Mouse (Mus musculus) midbrain, embryonic 15.5 days (tissue): Measurements from ENCODE around the gene Tbc1d2b. TPM values are rescaled to one million over a fixed set of nuclear protein-coding genes. Genes with fewer than 3 reads are reported as not detected.
A peak's percentile ranks its signal among the peaks of the same experiment; 100 is the strongest.

Experiments
- ATAC-seq: fragments of 200-750 bp; cut with Nextera tagmentation; replicated peaks from 2 replicates; pipeline ENCODE4 v1.8.0; 2017; ENCODE audit warnings: moderate TSS enrichment
- H3K27ac ChIP-seq: fragments of 300-500 bp; sonication (generic); 2 replicates; pipeline ENCODE4 v1.5.1; 2015; ENCODE audit warnings: mild to moderate bottlenecking, inconsistent platforms
- H3K27me3 ChIP-seq: fragments of 300-500 bp; sonication (generic); replicated peaks from 2 replicates; pipeline ENCODE4 v1.6.1; 2015; ENCODE audit warnings: inconsistent platforms
- H3K36me3 ChIP-seq: fragments of 300-500 bp; sonication (generic); replicated peaks from 2 replicates; pipeline ENCODE4 v1.6.1; 2015; ENCODE audit warnings: inconsistent platforms
- H3K4me1 ChIP-seq: fragments of 300-500 bp; sonication (generic); 2 replicates; pipeline ENCODE4 v1.6.1; 2015; ENCODE audit warnings: inconsistent platforms
- H3K4me2 ChIP-seq: fragments of 300-500 bp; sonication (generic); 2 replicates; pipeline ENCODE4 v1.6.1; 2015; ENCODE audit warnings: inconsistent platforms, mild to moderate bottlenecking, moderate library complexity
- H3K4me3 ChIP-seq: fragments of 300-500 bp; sonication (generic); 2 replicates; pipeline ENCODE4 v1.5.1; 2015; ENCODE audit warnings: mild to moderate bottlenecking, inconsistent platforms
- H3K9ac ChIP-seq: fragments of 300-500 bp; sonication (generic); 2 replicates; pipeline ENCODE4 v1.6.1; 2015; ENCODE audit warnings: mild to moderate bottlenecking, inconsistent platforms
- H3K9me3 ChIP-seq: fragments of 300-500 bp; sonication (generic); 2 replicates; pipeline ENCODE4 v1.6.1; 2016; ENCODE audit warnings: inconsistent platforms
- WGBS: fragments of 180-500 bp; shearing (Covaris S2); methylation state at CpG from one replicate; pipeline ENCODE4 v1.1.7; 2015; ENCODE audit warnings: mixed read lengths; 5-methylcytosine and 5-hydroxymethylcytosine counted together
- polyA plus RNA-seq: library from polyadenylated mRNA; unstranded; fragments of >200 nt; fragmentation: Nextera tagmentation; extraction: Ambion mirVana; gene quantifications from 2 replicates; pipeline ENCODE4 v1.2.1, GENCODE M21; 2015

Tbc1d2b gene
- polyA plus RNA-seq, 1 experiment from 2014 or later, result 7.6 TPM

DNA sequence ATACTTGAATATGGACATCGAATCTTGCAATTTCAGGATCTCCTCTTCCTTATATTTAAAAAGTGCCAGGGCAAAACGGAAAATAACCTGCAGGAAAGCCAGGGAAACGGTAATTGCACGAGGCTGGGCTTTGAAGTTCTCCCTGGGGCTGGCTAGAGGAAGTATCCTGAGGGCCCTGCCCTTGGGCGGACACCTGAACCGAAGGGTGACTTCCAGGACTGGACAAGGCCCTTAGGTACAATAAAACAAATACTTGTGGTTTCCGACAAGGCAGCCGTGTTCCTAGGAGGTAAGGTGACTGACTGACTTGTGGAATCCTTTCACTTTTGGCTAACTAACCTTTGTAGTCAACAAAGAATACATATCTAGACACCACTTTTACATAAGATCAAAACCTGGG is 62.8 kb downstream of the Tbc1d2b start:
- no peaks in the 10 kb centered on the region for H3K4me1 ChIP-seq
- no peak overlapping the region for H3K4me3 ChIP-seq
- H3K36me3 ChIP-seq, result no peaks in the 10 kb centered on the region
- H3K9ac ChIP-seq, result no peak overlapping the region
- no peak overlapping the region for H3K4me2 ChIP-seq
- no peaks in the 10 kb centered on the region for H3K9me3 ChIP-seq
- WGBS, result 86% methylated on average over 8 of the region's 8 CpGs
- H3K27ac ChIP-seq, result no peak overlapping the region
- ATAC-seq, result no peak
- H3K27me3 ChIP-seq, result no peaks in the 10 kb centered on the region

DNA sequence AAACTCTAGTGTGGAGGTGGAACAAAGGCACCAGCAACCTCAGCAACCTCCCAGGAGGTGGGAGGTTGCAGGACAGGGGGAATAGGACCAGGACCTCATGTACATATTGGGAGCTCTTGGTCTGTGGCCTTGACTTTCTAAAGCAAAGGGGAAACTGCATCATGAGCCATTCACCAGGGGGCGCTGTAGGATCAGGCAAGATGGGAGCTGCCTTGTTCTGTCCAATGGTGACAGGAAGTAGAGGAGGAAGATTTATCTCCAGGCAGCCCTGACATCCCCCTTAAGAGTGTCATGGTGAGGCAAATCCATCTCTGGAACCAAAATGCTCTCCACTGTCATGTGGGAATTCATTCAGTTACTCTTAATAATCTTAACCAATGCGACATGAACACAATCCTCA is 64.1 kb downstream of the Tbc1d2b start:
- no peak overlapping the region for H3K9ac ChIP-seq
- no peaks in the 10 kb centered on the region for H3K27me3 ChIP-seq
- H3K36me3 ChIP-seq, result no peaks in the 10 kb centered on the region
- 43% methylated on average over 2 of the region's 2 CpGs for WGBS
- no peak overlapping the region for H3K4me3 ChIP-seq
- no peaks in the 10 kb centered on the region for H3K9me3 ChIP-seq
- no peak overlapping the region for H3K27ac ChIP-seq
- peak; percentile 63 for ATAC-seq
- H3K4me2 ChIP-seq, result no peak overlapping the region
- H3K4me1 ChIP-seq, result no peaks in the 10 kb centered on the region

DNA sequence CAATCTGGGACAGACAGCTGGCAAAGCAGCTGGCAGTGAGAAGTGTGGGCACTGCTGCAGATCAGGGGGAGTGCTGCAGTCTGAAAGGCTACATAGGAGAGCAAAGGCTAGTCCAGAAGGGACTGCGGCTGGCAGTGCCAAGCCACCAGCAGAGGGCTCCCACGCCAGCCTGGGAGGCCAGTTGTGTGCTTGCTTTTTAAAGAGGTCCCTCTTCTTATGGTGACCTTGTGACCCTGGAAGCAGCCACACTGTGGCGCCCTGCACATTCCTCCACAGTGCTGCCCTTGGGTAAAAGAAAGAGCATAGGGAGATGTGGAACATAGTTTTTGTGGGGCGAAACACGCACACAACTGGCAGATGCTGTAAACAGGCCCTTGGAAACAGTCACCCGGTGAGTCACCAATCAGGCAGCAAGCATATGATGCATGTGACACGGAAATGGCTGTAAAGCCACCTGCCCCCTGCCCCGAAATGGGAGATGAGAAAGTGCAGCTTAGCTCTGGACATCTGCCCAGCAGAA is 66.1 kb downstream of the Tbc1d2b start:
- H3K4me3 ChIP-seq, result no peak overlapping the region
- no peaks in the 10 kb centered on the region for H3K9me3 ChIP-seq
- peaks cover 3% of the 10 kb centered on the region; the same call in 1 of the 2 replicates for H3K36me3 ChIP-seq
- H3K27me3 ChIP-seq, result no peaks in the 10 kb centered on the region
- no peak overlapping the region for H3K27ac ChIP-seq
- H3K4me1 ChIP-seq, result no peaks in the 10 kb centered on the region
- WGBS, result 64% methylated on average over 8 of the region's 8 CpGs
- no peak overlapping the region for H3K9ac ChIP-seq
- H3K4me2 ChIP-seq, result no peak overlapping the region
- no peak for ATAC-seq

DNA sequence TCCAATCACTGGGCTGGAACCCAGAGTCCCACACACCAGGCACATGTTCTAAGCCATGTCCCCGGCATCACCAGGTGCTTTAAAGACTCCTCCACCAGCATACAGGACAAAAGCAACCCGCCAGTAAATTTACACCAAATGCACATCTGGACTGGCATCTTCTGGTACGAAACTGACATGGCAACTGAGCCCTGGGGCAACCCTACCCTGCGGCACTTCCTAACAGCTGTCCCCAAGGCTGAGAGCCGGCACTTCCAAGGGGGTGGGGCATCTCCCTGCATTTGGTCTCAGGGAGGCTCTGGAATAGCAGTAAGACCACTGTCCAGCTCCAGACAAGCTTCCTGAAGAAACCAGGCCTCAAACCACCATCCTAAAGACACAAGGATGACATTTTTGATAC is 67.4 kb downstream of the Tbc1d2b start:
- H3K27me3 ChIP-seq, result no peaks in the 10 kb centered on the region
- H3K9me3 ChIP-seq, result no peaks in the 10 kb centered on the region
- no peak overlapping the region for H3K27ac ChIP-seq
- H3K4me1 ChIP-seq, result no peaks in the 10 kb centered on the region
- no peak overlapping the region for H3K4me3 ChIP-seq
- 85% methylated on average over 5 of the region's 5 CpGs for WGBS
- H3K4me2 ChIP-seq, result no peak overlapping the region
- H3K36me3 ChIP-seq, result peaks cover 3% of the 10 kb centered on the region; the same call in 1 of the 2 replicates
- no peak overlapping the region for H3K9ac ChIP-seq
- no peak for ATAC-seq

DNA sequence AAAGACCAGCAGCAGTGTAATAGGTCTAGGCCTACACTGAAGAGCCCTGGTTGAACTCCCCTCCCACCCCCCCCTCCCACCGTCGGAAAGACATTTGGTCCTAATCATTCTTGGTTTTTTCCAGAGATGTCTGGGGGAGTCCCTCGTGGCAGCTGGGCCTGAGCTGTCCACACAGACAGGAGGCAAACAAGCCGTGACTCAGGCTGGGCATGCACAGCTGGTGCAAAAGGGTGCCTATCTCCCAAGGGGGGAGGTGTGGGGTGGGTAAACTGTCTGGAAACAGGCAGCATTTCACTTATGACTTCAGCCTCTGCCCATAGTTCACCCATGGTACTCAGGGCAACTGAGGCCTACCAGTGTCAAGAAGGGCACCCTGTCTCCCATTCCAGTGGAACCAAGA is 69.1 kb downstream of the Tbc1d2b start:
- no peak for ATAC-seq
- H3K27me3 ChIP-seq, result no peaks in the 10 kb centered on the region
- no peak overlapping the region for H3K4me2 ChIP-seq
- no peak overlapping the region for H3K9ac ChIP-seq
- H3K4me1 ChIP-seq, result no peaks in the 10 kb centered on the region
- H3K36me3 ChIP-seq, result peaks cover 3% of the 10 kb centered on the region; the same call in 1 of the 2 replicates
- no peak overlapping the region for H3K4me3 ChIP-seq
- WGBS, result 63% methylated on average over 4 of the region's 4 CpGs
- H3K9me3 ChIP-seq, result no peaks in the 10 kb centered on the region
- no peak overlapping the region for H3K27ac ChIP-seq

DNA sequence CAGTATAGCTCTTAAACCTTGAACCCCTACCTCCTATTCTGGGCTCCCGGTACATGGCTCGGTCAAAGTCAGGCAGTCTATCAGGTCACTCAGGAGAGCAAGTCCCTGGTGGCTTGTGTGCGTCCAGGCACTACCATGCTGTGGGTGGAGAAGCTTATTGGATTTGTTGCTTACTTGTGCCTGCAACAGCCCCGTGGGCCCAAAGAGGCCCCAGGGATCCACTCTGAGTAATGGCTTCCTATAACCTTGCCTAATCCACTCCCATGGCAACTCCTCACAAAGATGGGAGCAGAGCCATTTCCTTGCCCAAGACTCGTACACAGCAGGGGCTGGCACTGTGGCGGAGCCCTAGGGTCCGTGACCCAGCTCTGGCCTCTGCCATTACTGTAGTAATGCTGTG is 69.5 kb downstream of the Tbc1d2b start:
- no peak for ATAC-seq
- H3K27ac ChIP-seq, result no peak overlapping the region
- no peaks in the 10 kb centered on the region for H3K27me3 ChIP-seq
- no peak overlapping the region for H3K4me2 ChIP-seq
- no peaks in the 10 kb centered on the region for H3K4me1 ChIP-seq
- H3K36me3 ChIP-seq, result peaks cover 3% of the 10 kb centered on the region; the same call in 1 of the 2 replicates
- H3K9ac ChIP-seq, result no peak overlapping the region
- H3K9me3 ChIP-seq, result no peaks in the 10 kb centered on the region
- WGBS, result 84% methylated on average over 7 of the region's 7 CpGs
- H3K4me3 ChIP-seq, result no peak overlapping the region

DNA sequence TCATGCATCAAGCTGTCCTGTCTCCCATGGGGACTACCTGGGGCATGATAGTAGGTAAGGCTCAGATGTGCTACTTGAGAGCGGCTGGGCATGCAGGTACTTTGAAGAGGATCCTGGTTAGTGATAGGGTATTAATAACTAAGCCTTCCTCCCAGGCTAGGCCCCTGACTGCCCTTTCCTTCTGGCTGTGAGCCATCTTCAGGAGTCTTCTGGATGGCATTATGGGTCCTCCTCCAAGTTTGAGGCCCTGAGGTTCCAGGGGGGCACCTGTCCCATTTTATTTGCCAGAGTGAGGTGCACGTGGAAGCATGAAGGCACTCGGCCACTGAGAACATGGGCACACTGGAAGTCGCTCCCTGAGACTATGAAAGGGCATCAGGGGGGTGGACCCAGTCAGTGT is 70.1 kb downstream of the Tbc1d2b start:
- Histone ChIP-seq H3K9me3 (no peaks in the 10 kb centered on the region), H3K27ac (no peak overlapping the region), H3K4me2 (no peak overlapping the region), H3K4me1 (no peaks in the 10 kb centered on the region), H3K9ac (no peak overlapping the region), H3K4me3 (no peak overlapping the region), H3K36me3 (peaks cover 3% of the 10 kb centered on the region; the same call in 1 of the 2 replicates), H3K27me3 (no peaks in the 10 kb centered on the region)
- WGBS, result 96% methylated on average over 4 of the region's 4 CpGs
- no peak for ATAC-seq

DNA sequence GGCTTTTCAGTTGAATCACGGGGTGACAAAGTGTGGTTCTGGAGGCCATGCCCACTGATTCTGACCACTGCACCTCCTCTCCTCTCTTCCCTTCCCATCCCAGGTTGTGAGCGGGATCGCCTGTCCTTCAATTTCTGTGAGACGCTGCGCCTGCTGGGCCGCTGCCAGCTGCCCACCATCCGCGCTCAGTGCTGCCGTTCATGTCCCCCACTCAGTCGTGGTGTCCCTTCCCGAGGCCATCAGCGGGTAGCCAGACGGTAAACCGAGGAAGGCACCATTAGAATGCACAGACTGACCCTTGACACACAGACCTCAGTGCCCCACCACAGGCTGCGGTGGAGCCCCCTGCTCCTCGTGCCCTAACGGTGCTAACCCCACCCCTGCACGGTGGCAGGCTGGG is 71.0 kb downstream of the Tbc1d2b start:
- Histone ChIP-seq H3K4me1 (no peaks in the 10 kb centered on the region), H3K27ac (no peak overlapping the region), H3K36me3 (peaks cover 3% of the 10 kb centered on the region; the same call in 1 of the 2 replicates), H3K27me3 (no peaks in the 10 kb centered on the region), H3K9me3 (no peaks in the 10 kb centered on the region), H3K9ac (no peak overlapping the region), H3K4me3 (no peak overlapping the region), H3K4me2 (no peak overlapping the region)
- WGBS, result 95% methylated on average over 18 of the region's 18 CpGs
- no peak for ATAC-seq

DNA sequence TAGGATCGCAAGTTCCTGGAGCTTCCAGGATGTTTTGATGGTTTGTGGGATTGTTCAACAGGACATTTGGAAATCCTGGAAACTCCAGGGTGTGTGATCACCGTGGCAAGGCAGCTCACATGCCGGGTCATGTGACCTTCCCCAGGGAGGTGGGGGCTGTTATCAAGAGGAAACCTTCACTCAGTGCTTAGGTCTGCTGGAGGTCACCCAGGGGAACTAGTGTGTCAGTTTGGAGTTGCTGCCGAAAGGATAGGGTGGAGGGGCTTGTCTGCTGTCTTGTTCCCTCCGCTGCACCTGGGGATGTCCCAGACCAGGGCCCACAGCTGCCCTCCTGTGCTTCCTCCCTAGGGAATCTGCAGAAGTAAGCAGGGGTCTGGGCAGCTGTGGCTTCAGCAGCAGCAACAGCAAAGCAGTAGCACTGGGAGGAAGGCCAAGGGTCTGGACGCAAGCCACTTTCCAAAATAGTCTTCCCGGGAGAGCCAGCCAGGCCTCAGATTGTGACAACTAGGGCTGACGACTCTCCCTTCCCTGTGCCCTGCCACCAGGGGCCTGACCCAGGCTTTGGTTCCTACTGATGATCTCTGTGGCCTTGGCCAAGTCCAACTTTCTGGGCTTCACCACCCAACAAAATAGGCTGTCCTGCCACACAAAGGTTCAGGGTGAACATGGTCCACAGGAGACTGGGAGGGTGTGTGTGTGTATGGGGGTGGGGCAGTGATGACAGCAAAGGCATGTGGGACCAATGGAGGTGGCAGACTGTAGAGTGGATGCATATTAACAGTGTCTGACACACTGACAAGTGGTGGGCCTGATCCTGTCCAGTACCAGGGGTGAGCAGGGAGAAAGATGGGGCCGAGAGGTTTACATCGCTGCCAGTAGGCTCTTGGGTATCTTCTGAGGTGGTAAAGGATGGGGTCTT is 71.8 kb downstream of the Tbc1d2b start:
- no peak for ATAC-seq
- no peak overlapping the region for H3K9ac ChIP-seq
- H3K27me3 ChIP-seq, result no peaks in the 10 kb centered on the region
- no peak overlapping the region for H3K4me3 ChIP-seq
- no peak overlapping the region for H3K27ac ChIP-seq
- H3K4me1 ChIP-seq, result no peaks in the 10 kb centered on the region
- peaks cover 3% of the 10 kb centered on the region for H3K36me3 ChIP-seq
- no peaks in the 10 kb centered on the region for H3K9me3 ChIP-seq
- no peak overlapping the region for H3K4me2 ChIP-seq
- WGBS, result 81% methylated on average over 10 of the region's 10 CpGs

DNA sequence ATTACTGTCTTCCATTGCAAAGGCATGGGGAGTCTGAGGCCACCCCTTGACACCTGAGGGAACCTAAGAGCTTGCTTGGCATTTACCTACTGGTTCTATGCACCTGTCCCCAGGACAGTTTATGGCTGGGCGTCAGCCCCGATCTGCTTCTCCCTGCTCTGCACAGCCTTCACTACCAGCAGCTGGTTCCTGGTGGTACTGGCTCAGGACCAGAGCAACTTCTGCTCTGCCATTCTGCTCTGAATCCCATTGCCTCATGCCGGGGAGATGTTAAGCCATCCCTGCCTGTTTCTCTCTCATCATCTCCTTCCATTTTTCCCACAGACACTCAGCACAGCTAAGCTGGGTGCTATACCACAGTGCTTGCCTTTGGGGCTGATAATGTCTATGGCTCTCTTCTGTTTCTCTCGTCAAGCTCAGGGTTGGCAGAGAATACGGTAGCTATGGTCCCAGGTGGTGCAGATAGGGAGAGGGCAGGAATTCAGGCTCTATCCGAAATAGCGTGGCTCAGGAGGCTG is 72.7 kb downstream of the Tbc1d2b start:
- no peak for ATAC-seq
- WGBS, result 92% methylated on average over 7 of the region's 7 CpGs
- H3K9ac ChIP-seq, result no peak overlapping the region
- no peaks in the 10 kb centered on the region for H3K4me1 ChIP-seq
- H3K4me3 ChIP-seq, result no peak overlapping the region
- H3K27ac ChIP-seq, result no peak overlapping the region
- H3K9me3 ChIP-seq, result no peaks in the 10 kb centered on the region
- H3K4me2 ChIP-seq, result no peak overlapping the region
- no peaks in the 10 kb centered on the region for H3K27me3 ChIP-seq
- H3K36me3 ChIP-seq, result peaks cover 11% of the 10 kb centered on the region

DNA sequence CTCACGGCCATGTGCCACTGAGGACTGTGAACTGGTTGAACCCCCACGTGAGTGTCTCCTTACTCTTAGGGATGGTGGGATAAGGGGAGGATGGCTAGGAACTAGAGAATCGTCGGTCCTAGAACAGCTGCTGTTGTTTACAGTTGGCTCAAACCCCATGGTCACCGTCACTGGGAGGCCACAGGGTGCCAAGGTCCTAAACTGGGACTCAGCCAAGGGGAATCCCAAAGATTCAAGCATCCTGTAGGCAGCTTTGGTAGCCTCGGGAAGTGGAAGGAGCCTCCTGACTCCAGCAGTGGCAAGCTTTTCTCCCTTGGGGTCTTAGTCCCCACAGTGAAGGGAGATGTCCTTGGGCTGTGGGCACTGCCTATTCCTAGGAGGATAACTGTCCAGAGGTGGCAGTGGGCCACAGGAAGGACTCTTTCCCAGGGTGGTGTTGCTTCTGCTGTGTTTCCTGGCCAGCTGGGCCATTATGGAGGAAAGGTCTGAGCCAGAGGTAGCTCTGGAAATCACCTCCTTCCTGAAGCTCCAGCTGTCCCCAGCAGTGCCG is 73.4 kb downstream of the Tbc1d2b start:
- no peaks in the 10 kb centered on the region for H3K4me1 ChIP-seq
- H3K27me3 ChIP-seq, result no peaks in the 10 kb centered on the region
- H3K4me2 ChIP-seq, result no peak overlapping the region
- H3K9ac ChIP-seq, result no peak overlapping the region
- H3K9me3 ChIP-seq, result no peaks in the 10 kb centered on the region
- peaks cover 16% of the 10 kb centered on the region for H3K36me3 ChIP-seq
- H3K27ac ChIP-seq, result no peak overlapping the region
- WGBS, result 87% methylated on average over 7 of the region's 7 CpGs
- no peak for ATAC-seq
- H3K4me3 ChIP-seq, result no peak overlapping the region

DNA sequence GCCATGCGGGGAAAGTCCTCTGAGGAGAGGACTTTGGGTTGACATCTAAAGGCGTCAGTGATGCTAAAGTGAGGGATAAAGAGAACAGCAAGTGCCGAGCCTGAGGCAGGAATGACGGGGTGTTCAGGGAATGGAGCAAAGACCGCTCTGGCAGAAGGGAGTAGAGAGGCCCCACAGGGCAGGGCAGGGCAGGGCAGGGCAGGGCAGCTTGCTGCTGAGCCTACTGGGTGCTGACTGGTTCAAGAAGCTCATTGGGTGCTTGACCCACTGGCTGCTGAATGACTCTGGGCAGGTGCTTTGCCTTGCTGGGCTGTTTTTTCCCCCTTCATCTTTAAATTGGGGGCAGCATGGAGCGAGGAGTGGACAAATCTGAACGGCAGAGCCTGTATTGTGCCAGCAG is 74.3 kb downstream of the Tbc1d2b start:
- no peak overlapping the region for H3K4me3 ChIP-seq
- H3K4me1 ChIP-seq, result no peaks in the 10 kb centered on the region
- H3K27ac ChIP-seq, result no peak overlapping the region
- no peak overlapping the region for H3K9ac ChIP-seq
- no peaks in the 10 kb centered on the region for H3K27me3 ChIP-seq
- 82% methylated on average over 7 of the region's 7 CpGs for WGBS
- no peak overlapping the region for H3K4me2 ChIP-seq
- H3K36me3 ChIP-seq, result peaks cover 16% of the 10 kb centered on the region
- H3K9me3 ChIP-seq, result no peaks in the 10 kb centered on the region
- no peak for ATAC-seq
